Mouse (Mus musculus) thymus, postnatal 14 days (tissue): ENCODE results near the gene Map1lc3b.
A peak's percentile ranks its signal among the peaks of the same experiment; 100 is the strongest.
"Not testable (repeated sequence)": the region's sequence is repeated elsewhere in the genome, so short reads cannot be mapped to it uniquely, and the experiment has no call there.

Experiments used
- DNase-seq: peaks from one replicate; pipeline ENCODE4 v3.0.0; 2021

Map1lc3b gene

DNA sequence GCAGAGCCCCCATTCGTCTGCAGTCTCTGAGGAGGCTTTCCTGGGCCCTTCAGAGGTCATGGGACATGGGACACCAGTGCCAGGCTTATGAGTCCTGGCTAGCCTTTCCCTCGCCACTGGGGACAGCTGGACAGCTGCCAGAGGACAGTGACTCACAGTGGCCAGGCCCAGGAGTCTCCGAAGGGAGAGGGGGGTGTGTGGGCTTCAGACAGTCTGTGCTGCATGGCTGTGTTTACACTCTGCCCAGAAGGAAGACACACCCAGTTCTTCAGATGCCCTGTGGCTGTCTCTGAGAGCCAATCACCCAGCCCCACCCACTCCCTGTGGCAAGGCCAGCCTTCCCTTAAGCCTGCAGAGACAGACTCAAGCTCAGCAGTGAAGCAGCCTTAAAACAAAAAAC, 16.9 kb upstream of the Map1lc3b start:
- no peak for DNase-seq

GRCm38 (mm10) chr8:121575661-121576060, 14.5 kb upstream of the Map1lc3b start:
- no peak for DNase-seq

GRCm38 (mm10) chr8:121577751-121578675, 12.1 kb upstream of the Map1lc3b start:
- no peak for DNase-seq

DNA sequence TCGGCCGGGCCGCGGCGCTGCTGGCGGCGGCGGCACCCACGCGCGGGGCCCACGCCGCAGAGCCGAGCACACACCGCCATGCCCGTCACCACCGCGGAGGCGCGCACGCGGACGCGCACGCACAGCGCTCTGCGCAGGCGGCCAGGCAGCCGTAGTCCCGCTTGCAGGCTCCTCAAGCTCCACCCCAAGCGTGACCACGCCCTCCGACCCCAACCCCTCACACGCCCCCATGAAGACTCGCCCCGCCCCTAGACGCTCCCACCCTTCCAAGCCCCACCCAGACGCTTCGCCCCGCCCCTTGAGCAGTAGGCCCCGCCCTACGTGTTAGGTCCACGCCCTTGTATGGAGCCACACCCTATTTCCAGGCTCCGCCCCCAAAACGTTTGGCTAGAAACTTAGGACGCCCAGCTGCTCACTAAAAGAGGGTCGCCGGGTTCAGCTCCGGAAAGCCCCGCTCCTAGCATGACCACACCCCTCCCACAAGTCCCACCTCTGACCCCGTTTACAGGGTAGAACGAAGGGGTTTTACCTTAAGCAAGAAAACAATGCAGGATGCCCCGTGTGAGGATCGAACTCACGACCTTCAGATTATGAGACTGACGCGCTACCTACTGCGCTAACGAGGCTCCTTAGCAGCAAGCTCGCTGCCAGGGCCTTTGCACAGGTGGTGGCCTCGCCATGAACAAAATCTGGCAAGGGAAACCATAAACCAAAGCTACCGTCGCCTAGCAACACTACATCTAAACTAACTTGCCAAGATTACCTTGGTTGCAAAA, 11.3 kb upstream of the Map1lc3b start, which contains the start of gene Fbxo31:
TSS of gene Fbxo31 (minus strand) at position 131 of the 776 bp plus-strand sequence.
- DNase-seq = peak; percentile 96

- DNase-seq = no peak
Measured at GRCm38 (mm10) chr8:121580465-121580864, 9.7 kb upstream of the Map1lc3b start.

- no peak for DNase-seq
Measured at GRCm38 (mm10) chr8:121583653-121584052, 6.5 kb upstream of the Map1lc3b start.

- no peak for DNase-seq
Measured at GRCm38 (mm10) chr8:121584730-121585129, 5.4 kb upstream of the Map1lc3b start.

GRCm38 (mm10) chr8:121585159-121585825, 4.9 kb upstream of the Map1lc3b start:
- DNase-seq = peak; percentile 100

DNA sequence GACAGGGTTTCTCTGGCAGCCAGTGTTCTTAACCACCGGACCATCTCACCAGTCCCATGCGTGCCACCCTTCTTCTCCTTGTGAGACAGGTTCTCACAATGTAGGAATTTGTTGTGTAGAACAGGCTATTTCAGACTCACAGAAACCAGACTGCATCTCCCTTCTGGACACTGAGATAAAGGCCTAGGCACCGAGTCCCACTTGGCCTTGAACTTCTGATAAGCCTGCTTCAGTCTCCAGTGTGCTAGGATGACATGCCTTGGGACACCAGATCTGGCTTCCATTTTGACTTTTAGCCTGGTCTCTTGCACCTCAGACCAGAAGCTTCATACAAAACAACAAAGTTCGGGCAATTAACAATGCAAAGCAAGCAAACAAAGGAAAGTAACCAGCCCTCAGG, 1.4 kb upstream of the Map1lc3b start:
- DNase-seq = no peak

DNA sequence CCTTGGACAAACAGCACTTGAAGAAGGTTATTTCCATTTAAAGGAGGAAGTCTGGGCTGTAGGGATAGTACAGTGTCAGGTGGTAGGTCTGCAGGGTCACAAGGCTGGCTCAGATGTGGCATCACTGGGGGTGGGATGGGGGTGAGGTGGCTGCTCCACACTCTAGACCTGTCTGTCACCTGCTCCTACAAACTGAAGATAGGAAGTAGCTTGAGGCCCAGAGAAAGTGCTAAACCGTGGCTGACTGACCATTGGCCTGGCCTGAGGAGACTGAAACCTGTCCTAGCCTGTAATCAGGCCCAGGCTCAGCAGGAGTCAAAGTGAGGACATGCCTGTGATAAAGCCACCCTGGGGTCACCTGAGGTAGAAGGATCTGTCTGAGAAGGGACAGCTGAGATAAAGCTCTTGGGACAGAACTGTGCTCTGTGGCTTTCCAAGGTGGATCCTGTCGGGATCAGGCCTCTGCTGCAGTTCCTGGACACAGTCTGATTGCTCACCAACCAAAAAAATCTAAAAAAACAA, 895 bp upstream of the Map1lc3b start:
- DNase-seq = no peak

- DNase-seq = peak; percentile 76
Measured at GRCm38 (mm10) chr8:121591178-121592066, 1.3 kb downstream of the Map1lc3b start.

GRCm38 (mm10) chr8:121593293-121593692, 3.1 kb downstream of the Map1lc3b start:
- DNase-seq = no peak

DNA sequence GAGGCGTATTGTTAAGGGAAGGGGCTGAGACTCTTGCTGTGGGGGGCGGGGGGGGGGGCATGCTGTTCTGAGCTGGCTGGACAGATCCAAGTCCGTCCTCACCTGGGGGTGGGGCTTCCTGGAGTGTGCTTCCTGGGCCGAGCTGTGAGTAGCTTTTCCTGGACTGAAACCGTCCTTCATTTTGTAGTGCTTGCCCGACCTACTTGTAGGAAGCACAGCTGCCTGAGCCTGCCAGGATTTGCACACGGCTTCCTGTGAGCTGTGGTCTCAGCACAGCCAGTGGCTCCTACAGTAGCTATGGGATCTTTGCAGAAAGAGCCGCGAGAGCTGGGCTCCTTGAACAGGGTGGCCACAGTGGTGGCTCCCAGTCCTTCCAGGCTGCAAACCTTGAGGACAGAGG, 3.8 kb downstream of the Map1lc3b start:
- DNase-seq = no peak

GRCm38 (mm10) chr8:121597492-121597891, 7.3 kb downstream of the Map1lc3b start:
- DNase-seq = not testable (repeated sequence)

DNA sequence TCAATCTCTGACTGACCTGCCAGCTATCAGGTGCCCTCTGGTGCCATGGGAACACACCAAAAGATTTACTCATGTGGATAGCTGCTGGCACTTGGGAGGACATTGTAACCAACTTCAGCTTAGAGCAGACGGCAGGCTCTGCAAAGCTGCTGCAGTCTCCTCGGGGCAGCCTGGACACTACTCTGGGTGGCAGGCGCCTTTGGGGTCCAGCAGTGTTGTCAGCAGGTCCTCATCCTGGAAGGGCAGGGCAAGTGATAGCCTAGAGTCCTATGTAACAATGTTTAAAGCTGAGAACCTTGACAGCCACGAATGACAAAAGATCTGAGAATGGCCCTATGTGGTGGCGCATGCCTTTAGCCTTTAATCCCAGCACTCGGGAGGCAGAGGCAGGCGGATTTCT, 8.0 kb downstream of the Map1lc3b start:
- DNase-seq = no peak

GRCm38 (mm10) chr8:121598892-121599291, 8.7 kb downstream of the Map1lc3b start:
- DNase-seq = peak; percentile 82

DNA sequence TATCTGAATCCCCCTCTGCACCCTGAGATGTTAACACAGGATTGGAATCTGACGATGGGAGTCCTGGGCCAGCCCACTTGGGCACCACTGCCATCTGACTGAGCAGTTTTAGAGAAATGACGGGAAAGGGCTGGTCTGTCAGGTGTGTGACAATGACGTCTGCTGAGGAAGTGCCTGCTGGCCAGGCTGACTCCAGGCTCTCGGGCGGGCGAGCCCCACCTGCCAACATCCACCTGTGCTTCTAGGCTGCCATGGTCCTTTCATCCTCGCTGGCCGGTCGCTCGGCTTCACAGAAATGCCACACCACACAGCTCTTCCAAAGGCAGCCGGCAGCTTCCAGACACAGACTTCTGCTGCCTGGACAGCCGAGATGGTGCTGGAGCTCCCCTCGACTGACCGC, 9.7 kb downstream of the Map1lc3b start:
- no peak for DNase-seq

DNA sequence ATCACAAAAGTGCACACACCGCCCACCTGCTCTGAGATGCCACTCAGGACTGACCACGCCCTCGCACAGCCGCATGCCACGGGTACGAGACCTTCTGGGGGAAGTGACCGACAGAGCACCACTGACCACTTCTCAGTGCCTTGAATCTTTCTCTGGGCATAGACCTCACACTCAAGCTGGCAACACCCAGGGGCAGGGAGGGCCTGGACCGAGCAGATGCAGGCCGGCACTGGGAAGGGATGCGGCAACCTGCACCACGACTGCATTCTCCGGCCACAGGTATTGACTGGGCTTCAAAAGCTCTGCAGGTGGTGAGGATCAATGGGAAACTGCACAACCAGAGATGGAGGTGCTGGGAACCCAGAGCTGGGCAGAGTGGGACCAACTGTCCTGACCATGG, 12.2 kb downstream of the Map1lc3b start:
- no peak for DNase-seq

GRCm38 (mm10) chr8:121602860-121603259, 12.7 kb downstream of the Map1lc3b start:
- DNase-seq = peak; percentile 75

- DNase-seq = no peak
Measured at GRCm38 (mm10) chr8:121603801-121604200, 13.6 kb downstream of the Map1lc3b start.

DNA sequence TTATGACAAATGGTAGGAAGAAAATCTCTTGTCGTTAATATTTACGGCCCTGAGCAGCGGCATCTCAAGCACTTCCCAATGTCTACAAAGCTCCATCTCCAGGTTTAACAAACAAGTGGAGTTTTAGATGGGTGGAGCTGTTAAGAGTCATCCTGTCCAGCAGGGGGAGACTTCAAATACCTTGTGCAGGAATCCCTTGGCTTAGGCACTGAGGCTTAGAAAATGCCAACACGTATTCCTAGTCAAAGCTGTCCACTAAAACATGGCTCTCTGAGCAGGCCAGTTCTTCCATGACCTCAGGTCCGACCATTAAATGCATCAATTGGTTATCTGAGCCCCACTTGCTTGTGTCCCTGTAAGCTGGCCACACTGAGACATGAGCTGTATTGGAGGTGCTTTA, 17.5 kb downstream of the Map1lc3b start:
- DNase-seq = no peak

DNA sequence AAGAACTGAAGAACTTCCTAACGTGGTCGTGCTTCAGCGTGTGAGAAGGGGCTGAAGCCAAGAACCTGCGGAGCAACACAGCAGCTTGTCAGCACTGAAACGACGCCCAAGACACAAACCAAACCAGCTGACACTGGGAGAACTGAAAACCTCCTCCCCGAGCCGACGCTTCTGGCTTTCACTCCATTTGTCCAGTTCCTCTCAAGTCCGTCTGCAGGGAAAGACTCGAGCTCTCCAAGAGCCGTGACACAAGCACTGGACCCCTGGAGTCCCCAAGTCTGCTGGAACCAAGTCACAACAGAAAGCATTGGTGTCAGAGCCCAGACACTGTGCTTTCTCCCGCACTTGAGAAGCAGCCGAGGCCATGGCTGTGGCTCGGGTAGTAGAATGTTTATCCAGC, 19.1 kb downstream of the Map1lc3b start:
- DNase-seq = no peak
